Mouse (Mus musculus) lung, adult 2 months (tissue): ENCODE measurements around the gene Coro6. TPM values are rescaled to one million over a fixed set of nuclear protein-coding genes. Genes with fewer than 3 reads are reported as not detected.
A peak's percentile ranks its signal among the peaks of the same experiment; 100 is the strongest.

ENCODE experiments used
- DNase-seq: peaks from one replicate; pipeline ENCODE4 v3.0.0; 2022
- H3K4me1 ChIP-seq: fragments of 200-500 bp; 2 replicates; pipeline ENCODE4 v1.6.1; 2011; ENCODE audit warnings: low read length; ENCODE audit not compliant: control insufficient read depth, insufficient read depth
- H3K4me3 ChIP-seq: fragments of 200-500 bp; replicated peaks from 2 replicates; pipeline ENCODE3; 2011; ENCODE audit warnings: low read depth, mild to moderate bottlenecking, control low read depth, low read length; ENCODE audit errors: extremely low read depth
- CTCF ChIP-seq: fragments of 200-500 bp; IDR thresholded peaks from 2 replicates; pipeline ENCODE4 v1.5.1; 2011; ENCODE audit warnings: mild to moderate bottlenecking, low read length, control low read depth; ENCODE audit not compliant: insufficient read depth
- POLR2A ChIP-seq: fragments of 200-500 bp; IDR thresholded peaks from 2 replicates; pipeline ENCODE4 v1.6.1; 2011; ENCODE audit warnings: low read depth, mild to moderate bottlenecking, control low read depth, low read length, borderline replicate concordance; ENCODE audit errors: extremely low read depth
- WGBS: fragments of 180-500 bp; shearing (Covaris S2); methylation state at CpG from one replicate; pipeline ENCODE4 v1.1.7; 2018; 5-methylcytosine and 5-hydroxymethylcytosine counted together
- polyA plus RNA-seq: library from polyadenylated mRNA; depleted of rRNA; stranded (reverse); fragments of >200 nt; gene quantifications from 2 replicates; pipeline ENCODE4 v1.2.3, GENCODE M21; 2012; rRNA removed

Gene Coro6
- polyA plus RNA-seq, 1 experiment = 34.3 TPM

GRCm38 (mm10) chr11:77514281-77514831, 52.1 kb downstream of the Coro6 start:
- peak overlapping the region; percentile 48 for H3K4me3 ChIP-seq
- TF ChIP-seq CTCF (no peak), POLR2A (no peak; the same call in 1 of the 2 replicates)
- DNase-seq = peak; percentile 40
- peaks cover 18% of the 10 kb centered on the region for H3K4me1 ChIP-seq
- 22% methylated on average over 19 of the region's 19 CpGs for WGBS

- TF ChIP-seq POLR2A (peak; percentile 51; the same call in 1 of the 2 replicates), CTCF (no peak)
- Histone ChIP-seq H3K4me1 (peaks cover 21% of the 10 kb centered on the region), H3K4me3 (peak within 1 kb of the TSS; percentile 58)
- peak; percentile 80 for DNase-seq
- WGBS = under 1% methylated on average over 72 of the region's 72 CpGs
Observed at GRCm38 (mm10) chr11:77514832-77515636, 52.8 kb downstream of the Coro6 start, which contains the start of gene Abhd15. Abhd15 (plus strand) TSS chr11:77515121.

DNA sequence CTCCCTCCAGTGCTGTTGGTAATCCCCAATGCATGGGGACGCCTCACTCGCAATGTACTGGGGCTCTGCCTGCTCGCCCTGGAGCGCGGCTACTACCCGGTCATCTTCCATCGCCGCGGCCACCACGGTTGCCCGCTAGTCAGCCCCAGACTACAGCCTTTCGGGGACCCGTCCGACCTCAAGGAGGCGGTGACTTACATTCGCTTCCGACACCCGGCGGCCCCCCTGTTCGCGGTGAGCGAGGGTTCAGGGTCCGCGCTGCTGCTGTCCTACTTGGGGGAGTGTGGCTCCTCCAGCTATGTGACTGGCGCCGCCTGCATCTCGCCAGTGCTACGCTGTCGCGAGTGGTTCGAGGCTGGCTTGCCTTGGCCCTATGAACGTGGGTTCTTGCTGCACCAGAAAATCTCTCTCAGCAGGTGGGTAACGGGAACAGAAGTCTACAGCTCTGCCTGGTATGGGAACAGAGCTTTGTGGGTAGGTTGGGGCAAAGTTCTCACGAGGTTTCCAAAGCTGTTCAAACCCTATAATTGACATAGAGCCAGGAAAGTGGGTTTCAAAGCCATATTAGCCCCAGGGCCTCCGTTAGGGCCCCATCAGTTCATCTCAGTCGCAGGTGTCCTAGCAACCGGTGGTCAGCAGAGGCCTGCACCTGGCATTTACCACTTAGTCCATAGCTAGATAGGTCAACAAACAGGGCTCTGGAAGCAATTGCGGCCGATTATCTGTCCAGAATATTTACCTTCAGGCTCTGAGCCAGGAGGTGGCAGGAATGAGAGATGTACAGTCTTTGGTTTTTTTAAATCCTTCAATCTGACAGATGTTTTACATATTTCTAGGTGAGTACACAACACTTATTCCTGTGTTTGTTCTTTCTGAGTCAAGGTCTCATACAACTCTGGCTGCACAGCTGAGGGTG, 53.7 kb downstream of the Coro6 start, which contains the start of gene Trp53i13:
TSS of gene Trp53i13 (minus strand) at position 344 of the 916 bp plus-strand sequence.
- Histone ChIP-seq H3K4me1 (peaks cover 21% of the 10 kb centered on the region), H3K4me3 (peak within 1 kb of the TSS; percentile 58)
- WGBS = 18% methylated on average over 39 of the region's 39 CpGs
- no peak for DNase-seq
- TF ChIP-seq POLR2A = no peak
- no peak for TF ChIP-seq CTCF

- Histone ChIP-seq H3K4me3 (no peak overlapping the region), H3K4me1 (peaks cover 21% of the 10 kb centered on the region)
- TF ChIP-seq POLR2A = no peak
- no peak for TF ChIP-seq CTCF
- WGBS = 81% methylated on average over 5 of the region's 5 CpGs
- DNase-seq = no peak
Observed at GRCm38 (mm10) chr11:77516553-77517425, 54.6 kb downstream of the Coro6 start.

DNA sequence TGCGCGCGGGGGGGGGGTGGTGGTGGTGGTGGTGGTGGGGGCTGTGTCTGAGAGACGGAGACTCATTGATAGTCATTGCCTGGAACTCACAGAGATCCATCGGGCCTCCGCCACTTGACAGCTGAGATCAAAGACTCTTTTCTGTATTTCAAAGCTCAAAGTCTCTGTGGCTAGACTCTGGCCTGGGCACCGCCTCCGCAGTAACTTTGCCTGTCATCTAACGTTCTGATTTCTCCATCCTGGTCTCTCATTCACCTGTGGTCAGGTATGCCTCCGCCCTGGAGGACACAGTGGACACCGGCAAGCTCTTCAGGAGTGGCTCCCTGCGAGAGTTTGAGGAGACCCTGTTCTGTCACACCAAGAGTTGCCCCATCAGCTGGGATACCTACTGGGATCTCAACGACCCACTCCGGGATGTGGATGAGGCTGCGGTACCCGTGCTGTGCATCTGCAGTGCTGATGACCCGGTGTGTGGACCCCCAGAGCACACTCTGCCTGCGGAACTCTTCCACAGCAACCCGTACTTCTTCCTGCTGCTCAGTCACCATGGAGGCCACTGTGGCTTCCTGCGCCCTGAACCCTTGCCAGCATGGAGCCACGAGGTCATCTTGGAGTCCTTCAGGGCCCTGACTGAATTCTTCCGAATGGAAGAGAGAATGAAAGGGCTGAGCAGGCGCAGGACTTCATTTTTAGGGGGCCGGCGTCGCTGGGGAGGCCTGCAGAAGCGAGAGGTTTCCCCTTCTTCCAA, 56.0 kb downstream of the Coro6 start:
- Histone ChIP-seq H3K4me3 (no peak overlapping the region), H3K4me1 (peaks cover 15% of the 10 kb centered on the region; the same call in 1 of the 2 replicates)
- TF ChIP-seq CTCF = no peak
- DNase-seq = no peak
- WGBS = 78% methylated on average over 27 of the region's 27 CpGs

- Histone ChIP-seq H3K4me1 (peaks cover 13% of the 10 kb centered on the region; the same call in 1 of the 2 replicates), H3K4me3 (no peak within 1 kb of the TSS)
- WGBS = 36% methylated on average over 5 of the region's 5 CpGs
- TF ChIP-seq POLR2A = peak; percentile 41; the same call in 1 of the 2 replicates
- TF ChIP-seq CTCF = no peak
- DNase-seq = no peak
Observed at GRCm38 (mm10) chr11:77519043-77519442, 56.8 kb downstream of the Coro6 start, which contains the start of gene Gm10392. Gm10392 (minus strand) TSS chr11:77519198.

Other genes starting within 250 kb of the Coro6 start
- 31.8 and 36.9 TPM in 2 replicates for gene Ssh2, start 246.1 kb upstream of the Coro6 start, polyA plus RNA-seq
- 21.8 and 22.4 TPM in 2 replicates for gene Ankrd13b, start 27.3 kb downstream of the Coro6 start, polyA plus RNA-seq
- 112 TPM in 2 replicates for gene Git1, start 31.2 kb downstream of the Coro6 start, polyA plus RNA-seq
- gene Abhd15, start 52.7 kb downstream of the Coro6 start, polyA plus RNA-seq = 3.8 and 5.9 TPM in 2 replicates
- 31.8 and 41.5 TPM in 2 replicates for gene Trp53i13, start 53.6 kb downstream of the Coro6 start, polyA plus RNA-seq
- gene Gm10392, start 56.8 kb downstream of the Coro6 start, polyA plus RNA-seq = 0.08 TPM in 1 of 2 replicates, not detected in the other
- gene Taok1, start 145.4 kb downstream of the Coro6 start, polyA plus RNA-seq = 5.2 and 9.2 TPM in 2 replicates
- gene Nufip2, start 223.7 kb downstream of the Coro6 start, polyA plus RNA-seq = 11.6 and 20.5 TPM in 2 replicates